Mouse (Mus musculus): ENCODE data around the gene Lad1.
A peak's percentile ranks its signal among the peaks of the same experiment; 100 is the strongest.

The Lad1 gene

DNA sequence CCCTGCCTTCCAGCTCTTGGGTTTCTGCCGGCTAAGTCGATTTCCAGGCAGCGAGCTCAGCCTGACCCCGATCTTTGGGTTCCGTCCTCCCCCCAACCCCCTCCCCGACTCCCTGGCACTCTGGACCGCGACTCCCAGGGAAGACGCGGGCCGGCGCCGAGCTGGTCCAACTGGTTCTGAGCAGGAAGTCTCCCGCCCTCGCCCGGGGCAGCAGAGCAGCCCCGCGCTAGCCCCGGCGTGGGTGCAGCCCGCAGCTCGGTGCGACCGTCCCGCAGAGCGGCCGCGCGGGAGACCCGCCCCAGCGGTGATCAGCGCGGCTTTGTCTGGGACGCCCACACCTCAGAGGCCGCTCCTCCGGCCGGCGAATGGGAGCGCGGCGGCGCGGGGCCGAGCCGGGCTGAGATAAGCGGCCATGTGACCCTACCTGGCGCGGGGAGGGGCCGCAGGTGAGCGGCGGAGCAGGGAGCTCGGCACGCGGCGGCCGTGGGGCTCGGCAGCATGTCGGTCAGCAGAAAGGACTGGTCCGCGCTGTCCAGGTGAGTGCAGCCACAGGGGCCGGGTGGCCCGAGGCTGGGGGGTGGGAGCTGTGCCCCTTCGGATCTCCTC is at the start of gene Lad1:
Gene Lad1, plus strand, starts transcription at position 118 of the 606 bp plus-strand sequence.
- no peak for DNase-seq (ENCODE audit: low spot score in 2 of 2)

DNA sequence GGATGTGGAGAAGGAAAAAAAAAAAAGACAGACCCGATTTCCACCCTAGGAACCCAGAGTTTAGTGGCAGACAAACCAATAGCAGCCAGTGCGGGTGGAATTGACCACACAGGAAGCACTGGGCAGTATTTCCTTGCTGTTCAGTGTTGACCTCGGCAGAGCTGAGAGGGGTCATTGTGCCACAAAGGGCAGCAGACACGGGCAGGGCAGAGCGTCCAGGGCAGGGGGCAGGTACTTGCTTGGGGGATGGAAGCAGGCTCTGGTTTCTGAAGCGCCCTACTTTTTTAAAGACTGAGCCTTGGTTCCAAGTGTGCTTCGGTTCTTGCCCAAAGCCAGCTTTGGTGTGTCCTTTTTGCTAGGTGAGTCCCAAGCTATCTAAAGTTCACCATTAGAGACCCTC is 48.2 kb upstream of the Lad1 start:
- DNase-seq (ENCODE audit: low spot score in 2 of 2) = no peak

DNA sequence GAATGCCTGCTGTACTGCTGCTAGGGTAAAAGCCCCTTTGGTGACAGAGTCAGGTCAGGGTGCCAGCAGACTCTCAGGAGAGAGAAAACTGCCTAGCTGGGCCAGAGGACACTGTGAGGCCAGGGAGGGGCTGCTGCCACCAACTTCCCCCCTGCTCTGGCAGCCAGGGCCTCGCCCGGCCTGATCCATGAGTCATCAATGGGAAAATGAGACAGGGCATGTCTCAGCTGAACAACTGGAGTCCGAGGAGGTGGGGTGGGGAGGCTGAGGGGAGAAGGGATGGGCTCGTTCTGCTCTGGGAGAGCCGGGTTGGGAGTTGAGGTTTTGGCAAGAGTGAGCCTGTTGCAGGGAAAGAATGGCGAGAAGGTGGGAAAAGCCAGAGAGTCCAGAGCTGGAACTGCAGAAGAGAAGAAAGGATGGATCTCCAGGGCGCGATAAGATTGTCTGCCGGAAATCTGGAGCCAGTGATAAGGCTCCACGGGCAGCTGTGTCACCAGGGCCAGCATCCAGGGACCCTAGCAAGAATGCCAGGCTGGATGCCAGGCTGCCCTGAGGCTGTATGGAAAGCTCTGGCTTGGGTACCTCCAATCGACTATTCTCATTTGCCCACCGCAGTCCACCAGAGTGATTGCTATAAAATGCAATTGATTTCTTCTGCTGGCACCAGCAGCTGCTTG is 47.4 kb upstream of the Lad1 start:
- no peak for DNase-seq (ENCODE audit: low spot score in 2 of 2)

DNA sequence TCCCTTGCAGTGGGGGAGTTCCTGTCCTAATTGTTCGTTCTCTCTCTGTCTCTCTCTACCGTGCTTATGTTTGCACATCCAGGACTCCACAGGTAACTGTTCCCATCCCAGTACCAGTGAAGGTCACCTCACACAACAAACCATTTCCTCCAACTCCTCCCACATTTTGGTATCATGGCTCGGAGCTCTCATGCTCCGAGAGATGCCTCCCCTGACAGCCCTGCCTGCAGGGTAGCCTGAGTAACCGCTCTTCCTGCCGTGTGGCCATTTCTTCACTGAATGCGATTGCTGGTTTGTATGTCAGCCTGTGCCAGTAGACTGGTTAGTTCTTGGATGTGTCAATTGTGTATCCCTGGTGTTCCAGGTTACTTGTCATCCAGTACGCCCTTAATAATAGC is 46.8 kb upstream of the Lad1 start:
- no peak for DNase-seq (ENCODE audit: low spot score in 2 of 2)

DNA sequence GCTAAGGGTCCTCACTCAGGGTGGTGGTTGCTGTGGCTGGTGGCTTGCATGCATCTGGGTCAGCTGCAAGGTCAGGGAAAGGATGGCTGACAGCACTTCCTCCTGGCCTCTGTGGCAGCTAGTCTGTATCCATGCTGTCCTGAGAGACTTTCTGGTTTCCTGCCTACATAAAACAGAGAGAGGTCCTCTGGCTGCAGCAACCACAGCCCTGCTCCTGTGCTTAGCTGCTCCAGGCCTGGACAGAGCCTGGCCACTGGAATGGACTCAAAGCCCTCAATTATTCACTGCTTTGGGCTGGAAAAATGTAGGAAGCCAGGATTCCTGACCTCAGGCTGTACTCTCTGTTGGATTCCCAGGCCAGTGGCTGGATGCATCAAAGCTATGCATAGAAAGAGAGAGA is 41.8 kb upstream of the Lad1 start:
- no peak for DNase-seq (ENCODE audit: low spot score in 2 of 2)

DNA sequence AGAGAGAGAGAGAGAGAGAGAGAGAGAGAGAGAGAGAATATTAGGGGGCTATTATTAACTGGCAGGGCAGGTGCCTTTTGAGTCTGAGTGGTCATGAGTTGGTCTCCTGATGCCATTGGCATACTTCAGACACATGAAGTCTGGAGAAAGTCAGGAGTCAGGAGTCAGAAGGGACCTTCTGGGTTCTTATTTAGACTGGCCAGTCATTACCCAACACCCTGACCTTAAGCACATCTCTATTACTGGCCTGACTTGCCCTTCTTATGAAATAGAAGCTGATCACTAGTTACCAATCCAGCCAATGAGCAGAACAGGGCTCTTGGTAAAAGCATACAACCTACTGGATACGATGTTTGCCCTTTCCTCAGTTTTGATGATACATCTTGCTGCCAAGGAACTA is 41.4 kb upstream of the Lad1 start:
- no peak for DNase-seq (ENCODE audit: low spot score in 2 of 2)

DNA sequence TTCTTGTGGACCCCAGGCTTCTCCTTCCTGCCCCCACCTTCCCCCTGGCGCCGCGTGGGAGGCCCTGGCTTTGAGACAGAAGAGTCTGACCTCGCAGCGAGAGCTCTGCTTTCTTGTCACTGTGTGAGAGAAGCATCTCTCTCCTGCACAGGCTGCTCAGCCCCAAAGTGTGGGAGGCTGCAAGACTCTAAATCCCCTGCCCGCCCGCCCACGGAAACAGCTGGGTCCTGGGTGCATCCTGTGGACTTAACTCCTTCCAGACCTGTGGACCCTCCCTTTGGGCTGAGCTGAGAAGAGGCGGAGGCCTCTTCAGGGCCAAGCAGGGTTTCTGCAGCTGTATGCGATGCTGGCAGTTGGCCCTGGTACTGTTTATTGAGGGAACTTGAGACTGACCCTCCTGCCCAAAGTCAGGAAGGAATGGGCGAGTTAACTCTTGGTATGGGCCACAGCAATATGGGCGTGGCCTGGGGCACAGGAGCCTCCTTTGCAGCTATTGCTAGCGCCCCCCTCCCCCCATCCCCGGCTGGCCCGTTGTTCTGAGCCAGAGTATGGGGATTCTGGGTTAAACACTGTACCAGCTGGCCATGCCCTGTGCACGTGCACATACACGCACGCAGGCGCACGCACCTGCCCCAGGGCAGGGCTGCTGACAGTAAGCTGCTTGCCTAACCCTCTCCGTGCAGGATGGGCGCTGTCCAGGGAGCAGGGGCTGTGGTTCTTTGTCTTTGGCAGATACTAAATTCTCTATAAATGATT is 39.4 kb upstream of the Lad1 start, which contains the start of gene Tnni1:
Gene Tnni1, plus strand, starts transcription at position 655 of the 756 bp plus-strand sequence.
- DNase-seq (ENCODE audit: low spot score in 2 of 2) = peak; percentile 28 to 44

DNA sequence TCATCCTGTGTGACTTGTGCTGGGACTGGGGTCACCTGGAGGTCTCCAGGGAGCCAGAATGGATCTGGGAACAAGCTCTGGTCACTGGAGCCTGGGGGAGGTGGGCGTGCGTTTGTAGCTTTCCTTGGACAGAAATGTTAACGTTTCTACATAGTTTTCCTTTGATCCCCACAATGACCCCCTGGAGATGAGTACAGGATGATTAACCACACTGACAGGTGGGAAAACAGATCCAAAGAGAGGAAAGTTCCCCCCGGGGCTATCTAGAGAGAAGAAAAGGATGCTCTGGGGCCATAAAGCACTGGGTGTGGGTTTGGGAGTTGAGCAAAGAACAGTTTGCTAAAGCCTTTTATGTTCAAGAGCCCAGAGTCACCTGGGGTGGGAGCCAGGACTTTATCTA is 37.7 kb upstream of the Lad1 start:
- no peak for DNase-seq (ENCODE audit: low spot score in 2 of 2)

DNA sequence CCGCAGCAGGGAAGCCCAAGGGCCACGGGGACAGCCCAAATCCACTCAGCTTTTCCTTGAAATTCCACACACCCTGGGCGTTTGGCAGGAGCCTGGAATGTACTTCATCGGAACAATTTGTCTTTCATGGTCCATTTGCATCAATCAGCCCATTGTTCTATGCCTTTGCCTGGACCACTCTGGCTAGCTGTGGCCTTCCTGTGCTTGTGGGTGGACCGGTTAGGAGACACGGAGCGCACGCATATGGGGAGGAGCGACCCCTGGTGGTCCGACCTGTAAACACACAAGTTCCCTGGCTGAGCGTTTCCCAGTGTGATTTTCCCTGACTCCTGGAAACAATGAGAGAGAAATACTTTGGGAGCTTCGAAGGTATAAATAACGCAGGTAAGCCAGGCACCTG is 37.2 kb upstream of the Lad1 start:
- peak in 1 of 2 experiments; percentile 60 for DNase-seq (ENCODE audit: low spot score in 2 of 2)

DNA sequence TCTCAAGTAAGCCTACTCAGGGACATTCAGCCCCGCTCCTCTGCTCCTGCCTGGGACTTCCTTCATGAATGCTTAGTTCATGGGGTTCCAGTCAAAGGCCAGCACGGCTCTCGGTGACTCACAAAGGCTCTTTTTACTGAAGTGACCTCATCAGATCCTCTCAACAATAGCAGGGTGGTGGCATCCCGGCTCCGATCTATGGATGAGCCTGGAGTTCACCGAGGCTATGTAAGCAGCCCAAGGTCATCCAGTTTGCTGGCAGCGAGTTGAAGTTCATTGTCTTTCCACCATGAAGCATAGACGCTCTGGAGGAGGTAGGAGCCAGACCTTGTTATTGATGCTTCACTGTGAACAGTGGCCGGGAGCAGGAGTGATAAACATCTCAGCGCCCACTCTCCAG is 35.6 kb upstream of the Lad1 start:
- no peak for DNase-seq (ENCODE audit: low spot score in 2 of 2)

DNA sequence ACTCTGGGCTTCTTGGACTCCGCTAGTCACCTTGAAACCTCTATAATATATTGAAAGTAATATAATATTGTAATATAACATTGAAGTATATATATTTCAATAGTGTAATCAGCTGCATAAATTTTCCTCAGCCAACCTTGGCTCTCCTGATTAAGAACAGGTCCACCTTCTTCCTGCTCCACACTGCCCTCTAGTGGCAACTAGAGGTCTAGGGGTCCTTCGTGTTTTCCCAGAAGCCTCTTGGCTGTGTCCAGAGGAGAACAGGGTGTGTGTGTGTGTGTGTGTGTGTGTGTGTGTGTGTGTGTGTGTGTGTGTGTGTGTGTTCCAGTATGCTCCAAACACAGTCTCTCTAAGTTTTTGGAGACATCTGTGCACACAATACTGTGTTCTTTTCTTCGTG is 30.6 kb upstream of the Lad1 start:
- peak; percentile 57 to 89 for DNase-seq (ENCODE audit: low spot score in 2 of 2)

DNA sequence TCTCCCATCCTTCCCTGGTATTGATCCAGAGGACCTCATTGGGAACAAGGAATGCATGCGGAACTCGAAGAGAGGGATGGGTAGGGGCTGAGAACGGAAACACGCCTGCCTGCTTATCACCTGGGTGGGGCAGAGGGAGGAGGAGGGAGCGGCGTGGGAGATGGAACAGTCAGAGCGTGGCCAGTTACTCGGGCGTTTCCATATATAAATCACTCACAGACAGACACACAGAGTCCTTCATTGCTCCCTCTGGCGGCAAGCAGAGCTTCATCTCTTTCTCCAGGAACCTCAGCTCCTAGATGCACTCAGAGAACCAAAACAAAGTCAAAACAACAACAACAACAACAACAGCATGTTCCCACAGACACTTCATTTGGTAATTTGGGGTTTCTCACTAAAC is 29.7 kb upstream of the Lad1 start:
- peak in 1 of 2 experiments; percentile 65 for DNase-seq (ENCODE audit: low spot score in 2 of 2)

DNA sequence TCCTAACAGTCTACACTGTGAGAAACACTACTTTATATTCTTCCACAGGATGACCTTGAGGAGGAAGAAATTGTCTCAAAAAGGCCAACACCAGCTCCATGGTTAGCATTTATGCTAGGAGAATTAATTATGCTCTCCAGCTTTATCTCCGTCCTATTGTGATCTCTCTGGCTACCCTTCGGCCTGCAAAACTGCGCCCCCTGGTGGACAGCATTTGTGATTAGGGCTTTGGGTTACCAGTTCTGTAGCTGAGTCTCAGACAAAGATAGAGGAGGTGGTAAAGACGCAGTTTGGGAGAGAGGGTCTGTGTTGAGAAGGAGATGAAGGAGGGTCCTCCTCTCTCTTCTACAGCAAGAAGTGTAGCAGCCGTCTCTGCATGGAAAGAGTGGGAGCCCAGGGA is 28.6 kb upstream of the Lad1 start:
- peak; percentile 50 to 87 for DNase-seq (ENCODE audit: low spot score in 2 of 2)

DNA sequence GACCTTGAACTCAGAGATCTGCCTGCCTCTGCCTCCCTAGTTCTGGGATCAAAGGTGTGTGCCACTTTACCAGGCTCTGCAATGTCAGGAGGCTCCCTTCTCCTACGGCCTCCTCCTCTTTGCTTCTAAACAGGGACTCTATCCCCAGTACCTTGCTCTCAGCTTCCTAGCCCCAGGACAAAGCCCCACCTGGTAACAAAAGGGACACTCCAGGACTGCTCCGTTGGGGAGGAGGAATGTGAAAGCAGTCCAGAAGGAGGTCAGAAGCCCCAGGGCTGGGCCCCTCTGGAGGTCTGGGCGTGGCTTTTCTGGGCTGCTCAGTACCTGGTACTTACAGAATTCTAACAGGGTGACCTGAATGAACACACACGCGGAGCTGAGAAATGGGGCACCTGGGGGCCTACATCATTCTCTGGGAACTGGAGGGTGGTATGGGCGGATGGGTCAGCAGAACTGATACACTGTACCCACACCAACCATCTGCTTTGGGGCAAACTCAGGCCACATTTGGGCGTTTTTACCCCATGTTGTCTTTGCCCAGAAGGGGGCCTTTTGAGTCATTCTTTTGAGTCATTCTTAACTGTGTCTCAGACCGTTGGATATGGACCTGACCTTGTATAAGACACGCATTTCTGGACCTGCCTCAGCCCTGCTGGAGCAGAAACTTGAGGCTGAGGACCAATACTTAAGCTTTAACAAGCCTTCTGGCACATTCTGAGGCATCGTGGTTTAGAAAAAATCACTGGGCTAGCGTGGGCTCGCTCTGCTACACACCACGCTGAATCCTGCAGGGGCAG is 26.1 kb upstream of the Lad1 start:
- DNase-seq (ENCODE audit: low spot score in 2 of 2) = no peak

DNA sequence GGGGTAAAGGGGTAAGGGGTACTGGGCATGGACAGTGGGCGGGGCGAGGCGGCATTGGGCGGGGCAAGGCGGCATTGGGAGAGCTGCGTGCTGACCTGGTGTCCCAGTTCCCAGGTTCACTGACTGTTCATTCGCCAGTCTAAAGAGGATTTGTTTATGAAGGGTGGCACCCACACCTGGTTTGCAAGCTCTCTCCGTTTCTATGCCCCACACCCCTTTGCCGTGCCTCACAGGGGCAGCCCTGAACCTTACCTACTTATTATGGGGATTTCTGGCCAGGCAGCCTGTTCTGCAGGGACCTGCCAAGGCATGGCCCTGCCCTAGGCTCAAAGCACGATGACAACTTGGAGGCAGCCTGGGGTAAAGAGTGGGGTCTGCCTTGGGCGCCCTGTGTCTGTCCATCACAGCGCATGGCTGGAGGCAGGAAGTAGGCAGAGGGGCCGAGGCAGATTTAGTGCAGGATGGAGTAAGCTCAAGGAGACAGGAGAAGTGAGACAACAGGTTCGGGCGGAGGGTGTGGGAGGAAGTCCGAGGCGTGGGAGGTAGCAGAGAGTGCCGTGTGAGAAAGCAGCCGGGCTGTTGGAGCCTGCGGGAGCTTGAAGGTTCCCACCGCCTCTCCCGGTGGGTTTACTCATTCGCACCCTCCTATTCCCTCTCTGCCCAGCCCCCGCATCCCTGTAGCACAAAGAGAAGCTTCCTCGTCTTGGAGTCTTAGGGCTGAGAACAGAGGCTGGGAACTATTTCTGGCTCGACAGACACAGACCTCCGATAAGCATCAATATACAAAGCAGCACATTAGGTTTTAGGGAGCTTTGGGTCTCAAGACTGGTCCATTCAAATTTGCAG is 24.8 kb upstream of the Lad1 start:
- no peak for DNase-seq (ENCODE audit: low spot score in 2 of 2)

DNA sequence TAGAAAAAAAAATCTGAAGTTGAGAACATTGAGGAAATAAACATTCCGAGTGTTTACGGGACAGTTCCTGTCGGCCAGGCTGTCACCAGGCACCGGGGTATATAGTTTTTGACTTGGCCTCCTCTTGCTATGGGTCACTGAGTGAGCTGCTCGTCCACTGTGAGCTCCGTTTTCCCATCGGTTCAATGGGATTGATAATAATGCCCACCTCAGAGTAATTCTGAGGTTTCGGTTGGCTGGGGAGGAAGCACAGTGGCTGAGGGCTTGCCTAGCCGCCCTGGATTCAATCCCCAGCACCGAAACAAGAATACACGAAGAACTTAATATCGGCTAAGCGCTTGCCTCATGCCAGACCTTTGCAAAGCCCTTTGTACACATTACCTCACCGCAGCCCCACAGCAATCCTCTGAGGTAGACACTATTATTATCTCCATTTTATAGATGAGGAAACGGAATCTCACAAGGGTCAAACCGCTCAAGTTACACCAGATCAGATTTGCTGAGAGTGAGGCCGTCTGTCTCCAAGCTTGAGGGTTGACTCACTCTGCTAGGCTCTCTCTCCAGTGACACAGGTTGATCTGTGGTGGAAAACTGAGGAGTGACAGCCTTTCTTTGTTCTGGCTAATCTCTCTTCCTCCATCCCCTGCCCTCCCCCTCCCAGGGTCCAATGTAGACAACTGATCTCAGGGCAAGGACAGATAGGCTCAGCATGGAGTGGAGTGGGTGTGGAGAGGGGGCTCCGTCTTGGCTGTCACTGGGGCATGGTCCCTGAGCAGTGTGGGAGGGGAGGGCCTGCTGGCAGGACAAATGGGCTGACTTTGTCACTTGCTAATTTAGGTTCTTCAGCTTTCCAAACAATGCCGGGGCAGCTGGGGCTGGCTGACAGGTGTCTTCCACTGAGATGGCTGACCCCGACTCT is 23.9 kb upstream of the Lad1 start:
- DNase-seq (ENCODE audit: low spot score in 2 of 2) = no peak

DNA sequence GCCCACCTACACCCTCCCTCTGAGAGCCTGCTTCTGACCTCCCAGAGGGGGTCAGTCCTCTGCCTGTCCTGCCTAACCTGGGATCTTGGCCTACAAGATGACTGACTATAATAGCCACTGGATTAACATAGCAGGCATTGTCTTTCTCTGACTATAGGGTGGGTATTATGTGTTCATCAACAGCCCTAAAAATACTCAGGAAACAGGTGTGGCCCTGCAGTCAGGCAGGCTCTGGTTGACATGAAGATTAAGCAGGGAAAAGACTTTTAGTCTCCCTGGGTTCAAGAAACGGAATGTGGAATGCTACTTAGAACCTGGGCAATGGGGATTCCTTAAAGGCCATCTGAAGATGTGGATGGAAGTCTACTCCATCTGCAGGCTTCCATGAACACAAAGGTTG is 19.9 kb upstream of the Lad1 start:
- no peak for DNase-seq (ENCODE audit: low spot score in 2 of 2)

DNA sequence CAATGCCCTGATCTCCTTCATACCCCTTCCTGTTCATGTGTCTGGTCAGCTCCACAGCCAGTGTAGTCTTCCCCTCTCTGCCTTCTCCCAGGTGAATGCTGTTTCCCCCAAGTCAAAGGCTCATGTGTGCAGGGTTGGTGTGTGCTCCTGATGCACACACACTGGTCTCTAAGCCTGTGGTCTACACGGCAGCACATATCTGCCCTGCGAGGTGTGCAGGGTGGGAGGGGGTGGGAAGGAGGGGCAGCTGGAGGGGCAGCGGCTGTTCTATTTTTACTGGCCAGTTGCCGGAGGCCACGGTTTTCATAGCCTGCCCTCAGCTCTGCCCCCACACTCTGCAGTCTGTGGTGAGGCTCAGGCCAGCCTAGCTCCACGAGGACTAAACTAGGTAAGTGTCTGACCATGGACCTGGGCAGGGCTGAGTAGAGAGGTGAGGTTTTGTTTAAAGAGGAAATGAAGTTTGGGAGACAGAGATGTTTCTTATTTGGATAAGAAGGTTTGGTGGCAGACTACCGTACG is 19.2 kb upstream of the Lad1 start:
- no peak for DNase-seq (ENCODE audit: low spot score in 2 of 2)

DNA sequence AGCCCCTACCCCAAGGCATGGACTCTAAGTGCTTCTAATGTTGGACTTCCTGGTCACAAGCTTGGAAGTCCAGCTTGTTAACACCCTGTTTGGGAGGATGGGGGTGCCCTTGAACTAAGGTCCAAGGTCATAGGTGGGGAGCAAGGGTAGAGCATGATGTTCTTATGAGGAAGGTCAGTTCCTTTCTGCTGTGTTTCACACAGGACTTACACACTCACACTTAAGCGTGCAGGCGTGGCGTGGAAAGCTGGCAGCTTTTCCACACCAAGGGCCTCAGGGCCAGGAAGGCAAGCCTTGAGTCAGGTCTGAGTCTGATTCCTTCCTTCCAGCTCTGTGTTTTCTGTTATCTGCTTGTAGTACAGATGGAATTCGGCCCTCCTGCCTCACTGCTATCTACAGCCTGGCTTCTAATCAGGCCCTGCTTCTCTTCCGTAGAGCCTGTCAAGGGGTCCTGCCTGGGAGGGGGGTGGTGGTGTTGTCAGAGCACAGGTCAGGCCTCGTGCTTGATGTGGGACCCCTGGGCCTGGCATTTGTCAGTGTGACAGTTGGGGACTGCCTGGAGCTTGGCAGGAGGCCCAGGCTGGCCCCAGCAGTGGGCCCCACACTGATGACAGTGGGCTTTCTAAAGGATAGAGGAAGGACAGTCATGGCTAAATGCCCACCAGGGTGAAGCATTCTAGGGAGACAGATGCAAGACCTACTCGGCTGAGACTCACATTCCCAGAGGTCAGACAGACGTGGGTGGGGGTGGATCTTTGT is 18.0 kb upstream of the Lad1 start:
- DNase-seq (ENCODE audit: low spot score in 2 of 2) = no peak

All from thymus, postnatal 10 days (tissue).